Comparison of ENCODE assay signal across 17 mouse cellular contexts in the genomic region with DNA sequence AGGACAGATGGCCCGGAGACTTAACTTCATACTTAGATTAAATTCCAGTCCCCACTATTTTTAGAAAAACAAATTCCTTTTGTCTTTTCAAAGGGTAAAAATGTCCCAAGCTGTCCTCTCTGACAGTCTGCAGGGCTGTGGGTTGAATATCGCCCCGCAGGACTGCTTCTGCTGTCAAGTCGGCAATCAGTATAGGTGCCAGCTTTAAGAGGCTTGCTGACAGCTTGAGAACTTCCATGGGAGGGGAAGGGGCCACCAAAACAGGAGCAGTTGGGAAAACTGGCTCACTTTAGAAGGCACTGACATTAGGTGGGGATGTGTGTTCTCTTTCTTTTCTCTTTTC.
DNase-seq lines count a peak whose midpoint lies in the region; ATAC-seq and TF ChIP-seq lines count a peak whose summit lies in the region.
"Had no signal": no experiment of that assay in that cellular context is flagged by ENCODE, and none has a peak within 500 bp of the region (broad histone marks: within the 10 kb centered on the region; RNA-seq: fewer than 3 reads in every experiment).

No protein-coding gene starts in this region.

- no peak for ATAC-seq in lung, embryonic 14.5 days (ENCODE audit: insufficient read depth)
- peak; percentile 82 for ATAC-seq in heart, embryonic 12.5 days (ENCODE audit: insufficient number of reproducible peaks, low FRiP score)
- ATAC-seq: liver, embryonic 12.5 days had no signal

- peaks cover 14% of the 10 kb centered on the region for H3K4me1 ChIP-seq in lung, embryonic 14.5 days (ENCODE audit: insufficient read depth)
- H3K4me1 ChIP-seq in heart, embryonic 12.5 days (replicated peaks) = peaks cover 29% of the 10 kb centered on the region
- H3K4me1 ChIP-seq: liver, embryonic 12.5 days had no signal

- 0 out of 2 replicates have a peak, but pooled peaks cover 3% of the 10 kb centered on the region for H3K36me3 ChIP-seq in lung, embryonic 14.5 days (ENCODE audit: insufficient read depth)
- H3K36me3 ChIP-seq in heart, embryonic 12.5 days = peaks cover 23% of the 10 kb centered on the region

- peak overlapping the region; percentile 43 for H3K4me2 ChIP-seq in lung, embryonic 14.5 days
- H3K4me2 ChIP-seq in heart, embryonic 12.5 days = peak overlapping the region; percentile 19
- H3K4me2 ChIP-seq: embryonic facial prominence, embryonic 13.5 days; liver, embryonic 12.5 days; midbrain, embryonic 11.5 days had no signal

- H3K4me3 ChIP-seq in gastrocnemius, adult 2 months = no peak overlapping the region
- no peak overlapping the region for H3K4me3 ChIP-seq in lung, embryonic 14.5 days (ENCODE audit: low read depth, low read length)
- no peak overlapping the region for H3K4me3 ChIP-seq in heart, embryonic 12.5 days
- H3K4me3 ChIP-seq in left cerebral cortex, adult 2 months = no peak overlapping the region
- H3K4me3 ChIP-seq: embryonic facial prominence, embryonic 13.5 days; limb, embryonic 10.5 days; liver, embryonic 12.5 days had no signal

- H3K27me3 ChIP-seq in lung, embryonic 14.5 days (ENCODE audit: insufficient read depth, low read length) = no peaks in the 10 kb centered on the region
- H3K27me3 ChIP-seq in heart, embryonic 12.5 days (replicated peaks) = no peaks in the 10 kb centered on the region
- H3K27me3 ChIP-seq: embryonic facial prominence, embryonic 13.5 days; liver, embryonic 12.5 days had no signal

- H3K9me3 ChIP-seq in lung, embryonic 14.5 days (ENCODE audit: low read depth, low read length) = 0 out of 2 replicates have a peak, but pooled peaks cover 4% of the 10 kb centered on the region
- H3K9me3 ChIP-seq in heart, embryonic 12.5 days (replicated peaks) = peaks cover 9% of the 10 kb centered on the region
- H3K9me3 ChIP-seq: embryonic facial prominence, embryonic 13.5 days; limb, embryonic 10.5 days; liver, embryonic 12.5 days had no signal

- TF ChIP-seq CTCF in gastrocnemius, adult 2 months (IDR thresholded peaks at IDR 0.05) = no peak
- no peak for TF ChIP-seq CTCF in lung, embryonic 14.5 days (IDR thresholded peaks at IDR 0.05; ENCODE audit: low read depth)
- no peak for TF ChIP-seq CTCF in left cerebral cortex, adult 2 months (IDR thresholded peaks at IDR 0.05)

- H3K27ac ChIP-seq in gastrocnemius, adult 2 months = peak overlapping the region; percentile 46
- peak overlapping the region; percentile 75; the same call in 1 of the 2 replicates for H3K27ac ChIP-seq in lung, embryonic 14.5 days (ENCODE audit: low read depth)
- peak overlapping the region; percentile 90 for H3K27ac ChIP-seq in heart, embryonic 12.5 days (ENCODE audit: poor library complexity, severe bottlenecking)
- H3K27ac ChIP-seq in left cerebral cortex, adult 2 months = no peak overlapping the region
- H3K27ac ChIP-seq: embryonic facial prominence, embryonic 13.5 days; limb, embryonic 10.5 days; liver, embryonic 12.5 days had no signal

- intact Hi-C loops in gastrocnemius, adult 2 months (cut with DNase I) = no loop called here
- intact Hi-C loops in gastrocnemius, postnatal 14 days (cut with DNase I; ENCODE audit: low total_unique reads) = no loop called here
- intact Hi-C loops in heart, postnatal 10 days (cut with DNase I) = no loop called here
- intact Hi-C loops in left cerebral cortex, adult 2 months (cut with DNase I) = no loop called here

- DNase-seq in gastrocnemius, adult 2 months = no peak
- no peak for DNase-seq in gastrocnemius, postnatal 14 days
- no peak for DNase-seq in lung, embryonic 14.5 days
- no peak for DNase-seq in lung, adult 18-20 months
- peak; percentile 79 to 82 for DNase-seq in heart, postnatal 10 days
- DNase-seq in urinary bladder, postnatal 36 days (ENCODE audit: low spot score in 2 of 2) = no peak
- DNase-seq in left cerebral cortex, adult 2 months (ENCODE audit: extremely low spot score in 1 of 2, low spot score in 2 of 2) = no peak
- DNase-seq: cerebellum, postnatal 36 days; kidney, postnatal 36 days; lung, postnatal 36 days; right cerebral cortex, adult 18-20 months; thymus, adult 2 months had no signal

- WGBS in lung, embryonic 14.5 days = 26% methylated on average over 4 of the region's 4 CpGs
- WGBS in heart, embryonic 12.5 days = 11% methylated on average over 4 of the region's 4 CpGs

- H3K9ac ChIP-seq in lung, embryonic 14.5 days = no peak overlapping the region
- no peak overlapping the region for H3K9ac ChIP-seq in heart, embryonic 12.5 days
- H3K9ac ChIP-seq: embryonic facial prominence, embryonic 13.5 days; liver, embryonic 12.5 days had no signal

Comparison
In these comparisons a context has a peak if more than half of its experiments do, and no peak if none do; other contexts are left out.
1. DNase-seq: peak in heart, postnatal 10 days (2 of 2); none in gastrocnemius, adult 2 months (single experiment), gastrocnemius, postnatal 14 days (single experiment), lung, embryonic 14.5 days (single experiment), lung, adult 18-20 months (0 of 2), urinary bladder, postnatal 36 days (0 of 2) and left cerebral cortex, adult 2 months (0 of 2).